Mouse (Mus musculus) midbrain, embryonic 15.5 days (tissue): Measurements from ENCODE around the gene Sclt1. TPM values are rescaled to one million over a fixed set of nuclear protein-coding genes. Genes with fewer than 3 reads are reported as not detected.
A peak's percentile ranks its signal among the peaks of the same experiment; 100 is the strongest.

Source experiments
- ATAC-seq: fragments of 200-750 bp; cut with Nextera tagmentation; replicated peaks from 2 replicates; pipeline ENCODE4 v1.8.0; 2017; ENCODE audit warnings: moderate TSS enrichment
- H3K27ac ChIP-seq: fragments of 300-500 bp; sonication (generic); 2 replicates; pipeline ENCODE4 v1.5.1; 2015; ENCODE audit warnings: mild to moderate bottlenecking, inconsistent platforms
- H3K27me3 ChIP-seq: fragments of 300-500 bp; sonication (generic); replicated peaks from 2 replicates; pipeline ENCODE4 v1.6.1; 2015; ENCODE audit warnings: inconsistent platforms
- H3K36me3 ChIP-seq: fragments of 300-500 bp; sonication (generic); replicated peaks from 2 replicates; pipeline ENCODE4 v1.6.1; 2015; ENCODE audit warnings: inconsistent platforms
- H3K4me1 ChIP-seq: fragments of 300-500 bp; sonication (generic); 2 replicates; pipeline ENCODE4 v1.6.1; 2015; ENCODE audit warnings: inconsistent platforms
- H3K4me2 ChIP-seq: fragments of 300-500 bp; sonication (generic); 2 replicates; pipeline ENCODE4 v1.6.1; 2015; ENCODE audit warnings: inconsistent platforms, mild to moderate bottlenecking, moderate library complexity
- H3K4me3 ChIP-seq: fragments of 300-500 bp; sonication (generic); 2 replicates; pipeline ENCODE4 v1.5.1; 2015; ENCODE audit warnings: mild to moderate bottlenecking, inconsistent platforms
- H3K9ac ChIP-seq: fragments of 300-500 bp; sonication (generic); 2 replicates; pipeline ENCODE4 v1.6.1; 2015; ENCODE audit warnings: mild to moderate bottlenecking, inconsistent platforms
- H3K9me3 ChIP-seq: fragments of 300-500 bp; sonication (generic); 2 replicates; pipeline ENCODE4 v1.6.1; 2016; ENCODE audit warnings: inconsistent platforms
- WGBS: fragments of 180-500 bp; shearing (Covaris S2); methylation state at CpG from one replicate; pipeline ENCODE4 v1.1.7; 2015; ENCODE audit warnings: mixed read lengths; 5-methylcytosine and 5-hydroxymethylcytosine counted together
- polyA plus RNA-seq: library from polyadenylated mRNA; unstranded; fragments of >200 nt; fragmentation: Nextera tagmentation; extraction: Ambion mirVana; gene quantifications from 2 replicates; pipeline ENCODE4 v1.2.1, GENCODE M21; 2015

The Sclt1 gene
- polyA plus RNA-seq, 1 experiment from 2014 or later, result 20.9 TPM

DNA sequence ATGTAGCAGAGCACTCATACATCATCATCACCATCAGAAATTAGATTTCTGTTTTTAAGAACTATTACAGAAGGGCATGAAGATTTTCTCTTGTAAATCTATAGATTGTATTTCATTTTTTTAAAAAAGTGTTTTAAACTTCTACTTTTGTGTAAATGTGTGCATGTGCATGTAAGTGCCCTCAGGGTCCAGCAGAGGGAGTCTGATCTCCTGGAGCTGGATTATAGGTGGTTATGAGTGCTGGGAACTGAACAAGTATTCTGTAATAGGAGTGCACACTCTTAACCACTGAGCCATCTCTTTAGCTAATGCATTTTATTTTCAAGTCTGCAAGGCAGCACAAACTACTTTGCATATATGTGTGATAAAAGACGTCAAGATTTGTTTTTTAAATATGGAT lies 86.7 kb downstream of the Sclt1 start:
- no peak overlapping the region for H3K9ac ChIP-seq
- no peak overlapping the region for H3K4me2 ChIP-seq
- H3K4me1 ChIP-seq, result no peaks in the 10 kb centered on the region
- ATAC-seq, result no peak
- H3K27me3 ChIP-seq, result no peaks in the 10 kb centered on the region
- H3K27ac ChIP-seq, result no peak overlapping the region
- H3K4me3 ChIP-seq, result no peak overlapping the region
- 95% methylated on average over 1 of the region's 1 CpGs for WGBS
- H3K9me3 ChIP-seq, result no peaks in the 10 kb centered on the region
- peaks cover 10% of the 10 kb centered on the region; the same call in 1 of the 2 replicates for H3K36me3 ChIP-seq

DNA sequence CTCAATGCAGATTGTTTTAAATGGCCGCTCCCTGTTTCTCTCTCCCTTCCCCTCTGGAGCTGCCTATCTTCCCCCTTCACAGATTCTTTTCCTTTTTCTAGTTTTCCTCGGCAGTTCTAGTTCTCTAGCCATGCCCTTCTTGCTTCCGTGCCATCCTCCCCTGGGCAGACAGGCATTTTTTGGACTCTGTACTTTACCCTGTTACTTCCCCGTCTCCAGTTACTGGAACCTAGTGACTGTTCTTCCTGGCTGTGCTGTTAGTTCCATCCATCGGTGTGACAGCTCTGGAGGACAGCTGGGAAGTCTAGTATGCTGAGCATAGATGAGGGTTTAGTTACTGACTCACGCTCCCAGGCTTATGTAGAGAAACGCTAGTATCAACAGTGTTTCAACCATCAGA lies 121.3 kb downstream of the Sclt1 start:
- Histone ChIP-seq H3K27ac (no peak overlapping the region), H3K9ac (no peak overlapping the region), H3K4me2 (no peak overlapping the region), H3K27me3 (no peaks in the 10 kb centered on the region), H3K4me3 (no peak overlapping the region), H3K4me1 (no peaks in the 10 kb centered on the region), H3K9me3 (no peaks in the 10 kb centered on the region), H3K36me3 (no peaks in the 10 kb centered on the region)
- ATAC-seq, result no peak
- WGBS, result 90% methylated on average over 7 of the region's 7 CpGs

DNA sequence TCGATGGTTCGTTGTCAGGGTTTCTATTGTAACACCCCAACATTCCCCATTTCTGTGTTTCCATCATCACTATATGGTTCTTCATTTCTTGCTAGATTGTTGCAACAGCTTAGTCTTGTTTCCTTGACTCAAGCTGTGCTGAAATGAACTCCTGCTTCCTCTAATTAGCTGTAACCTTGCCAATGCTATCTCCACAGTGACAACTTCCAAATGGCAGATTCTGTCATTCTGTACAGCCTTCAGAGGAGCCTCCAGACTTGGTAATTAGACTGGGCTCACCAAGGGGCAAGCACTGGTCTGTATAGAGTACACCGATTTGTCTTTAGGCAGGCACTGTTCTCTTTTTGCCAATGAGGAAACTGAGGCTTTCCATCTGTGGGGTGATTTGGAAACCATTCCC lies 123.8 kb downstream of the Sclt1 start:
- H3K27ac ChIP-seq, result no peak overlapping the region
- H3K4me3 ChIP-seq, result no peak overlapping the region
- peaks cover 8% of the 10 kb centered on the region; the same call in 1 of the 2 replicates for H3K36me3 ChIP-seq
- no peak overlapping the region for H3K4me2 ChIP-seq
- no peaks in the 10 kb centered on the region for H3K27me3 ChIP-seq
- ATAC-seq, result peak; percentile 58
- H3K4me1 ChIP-seq, result no peaks in the 10 kb centered on the region
- no peaks in the 10 kb centered on the region for H3K9me3 ChIP-seq
- WGBS, result 84% methylated on average over 3 of the region's 3 CpGs
- H3K9ac ChIP-seq, result no peak overlapping the region

DNA sequence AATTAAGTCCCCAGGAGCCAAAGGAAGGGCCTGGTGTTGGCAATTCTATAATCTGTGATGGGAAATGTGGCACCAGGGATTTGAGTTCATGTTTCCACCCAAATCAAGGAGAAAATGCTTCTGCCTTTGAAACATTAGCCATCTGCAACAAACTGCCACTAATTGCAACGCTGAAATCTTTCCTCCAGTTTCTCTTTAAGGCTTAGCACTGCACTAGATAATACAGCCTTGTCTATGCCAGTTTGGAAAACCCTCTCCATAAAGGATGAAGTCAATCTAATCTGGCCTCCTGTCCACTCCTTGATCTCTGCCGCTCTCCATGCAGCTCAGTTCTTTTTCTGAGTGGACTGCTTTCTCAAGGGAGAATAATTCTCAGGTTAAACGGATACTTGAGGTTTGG lies 124.3 kb downstream of the Sclt1 start:
- no peak for ATAC-seq
- no peak overlapping the region for H3K9ac ChIP-seq

DNA sequence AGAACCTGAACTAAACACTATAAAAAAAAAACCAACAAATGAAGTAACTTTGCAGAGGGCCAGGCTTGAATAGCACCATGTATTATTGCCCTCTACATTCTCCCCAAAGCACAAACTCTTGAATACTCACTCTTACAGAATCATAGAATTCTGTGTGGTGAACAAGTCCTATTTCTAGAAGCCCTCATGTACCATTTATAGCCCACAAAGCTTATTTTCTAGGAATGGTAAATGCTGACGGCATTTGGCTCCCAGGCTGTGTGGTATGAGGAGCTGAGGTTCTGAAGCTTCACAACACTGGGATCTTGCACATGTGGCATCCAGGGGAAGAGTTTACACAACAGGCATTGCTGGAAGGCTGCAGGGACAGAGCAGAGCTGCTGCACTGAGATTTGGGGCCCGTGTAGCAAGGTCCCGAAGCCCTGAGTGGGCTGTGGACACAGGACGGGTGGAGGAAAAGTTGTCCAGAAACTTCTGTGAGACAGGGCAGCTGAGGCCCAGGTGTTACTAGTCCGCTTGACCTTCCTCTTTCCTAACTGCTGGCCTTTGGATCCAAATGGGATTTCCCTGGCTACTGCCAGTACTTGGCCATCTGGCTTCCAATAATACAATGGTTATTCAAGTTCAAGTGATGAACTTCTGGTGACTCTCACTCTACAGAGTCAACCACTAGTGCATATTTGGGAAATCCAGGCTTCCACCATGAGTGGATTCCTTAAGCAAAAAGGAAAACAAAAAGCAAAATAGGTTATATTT lies 127.9 kb downstream of the Sclt1 start:
- ATAC-seq, result no peak
- no peaks in the 10 kb centered on the region for H3K4me1 ChIP-seq
- WGBS, result 91% methylated on average over 5 of the region's 5 CpGs

More for the DNA sequence above, 124.3 kb downstream of the Sclt1 start:
- Histone ChIP-seq H3K27ac (no peak overlapping the region), H3K27me3 (no peaks in the 10 kb centered on the region), H3K4me3 (no peak overlapping the region), H3K4me2 (no peak overlapping the region), H3K4me1 (no peaks in the 10 kb centered on the region), H3K36me3 (peaks cover 12% of the 10 kb centered on the region; the same call in 1 of the 2 replicates), H3K9me3 (no peaks in the 10 kb centered on the region)
- WGBS, result 66% methylated on average over 3 of the region's 3 CpGs

DNA sequence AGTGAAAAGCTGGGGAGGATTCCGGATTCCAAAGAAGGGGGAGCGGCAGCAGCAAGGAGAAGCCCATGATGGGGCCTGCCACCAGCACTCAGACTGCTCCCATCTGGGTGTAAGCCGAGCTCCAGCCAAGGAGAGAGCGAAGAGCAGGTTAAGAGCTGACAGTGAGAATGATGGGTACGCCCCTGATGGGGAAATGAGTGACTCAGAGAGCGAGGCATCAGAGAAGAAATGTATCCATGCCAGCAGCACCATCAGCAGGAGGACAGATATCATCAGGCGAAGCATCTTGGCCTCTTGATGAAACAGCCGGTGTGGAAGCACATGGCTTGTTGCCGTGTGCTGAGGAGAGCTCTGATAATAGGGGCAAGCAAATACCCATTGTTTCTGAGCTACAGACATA lies 128.6 kb downstream of the Sclt1 start:
- WGBS, result 93% methylated on average over 9 of the region's 9 CpGs
- ATAC-seq, result no peak
- H3K36me3 ChIP-seq, result peaks cover 29% of the 10 kb centered on the region; the same call in 1 of the 2 replicates
- no peaks in the 10 kb centered on the region for H3K4me1 ChIP-seq
- no peaks in the 10 kb centered on the region for H3K27me3 ChIP-seq
- H3K4me3 ChIP-seq, result no peak overlapping the region
- no peak overlapping the region for H3K9ac ChIP-seq
- H3K27ac ChIP-seq, result no peak overlapping the region
- no peak overlapping the region for H3K4me2 ChIP-seq
- no peaks in the 10 kb centered on the region for H3K9me3 ChIP-seq

More for the DNA sequence above, 127.9 kb downstream of the Sclt1 start:
- no peak overlapping the region for H3K4me3 ChIP-seq
- H3K4me2 ChIP-seq, result no peak overlapping the region
- H3K27me3 ChIP-seq, result no peaks in the 10 kb centered on the region
- H3K9me3 ChIP-seq, result no peaks in the 10 kb centered on the region
- H3K9ac ChIP-seq, result no peak overlapping the region
- peaks cover 29% of the 10 kb centered on the region; the same call in 1 of the 2 replicates for H3K36me3 ChIP-seq
- H3K27ac ChIP-seq, result no peak overlapping the region

DNA sequence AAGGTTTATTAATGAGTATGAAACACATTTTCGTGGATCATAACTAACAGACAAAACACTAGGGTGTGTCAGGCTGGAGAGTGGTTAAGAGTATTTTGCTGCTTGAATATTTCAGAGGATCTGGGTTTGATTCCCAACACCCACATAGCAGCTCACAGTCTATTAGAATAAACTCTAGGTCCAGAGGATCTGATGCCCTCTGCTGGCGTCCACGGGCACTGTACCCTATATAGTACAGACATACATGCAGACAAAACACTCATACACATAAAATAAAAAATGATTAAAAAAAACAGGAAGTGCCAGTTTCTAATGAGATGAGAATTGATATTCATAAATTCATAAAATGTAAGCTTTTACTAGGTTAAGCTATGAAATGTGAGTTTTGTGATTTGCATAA lies 130.1 kb downstream of the Sclt1 start:
- no peaks in the 10 kb centered on the region for H3K9me3 ChIP-seq
- no peak for ATAC-seq
- no peak overlapping the region for H3K4me2 ChIP-seq
- 98% methylated on average over 3 of the region's 3 CpGs for WGBS
- no peak overlapping the region for H3K4me3 ChIP-seq
- no peak overlapping the region for H3K27ac ChIP-seq
- H3K4me1 ChIP-seq, result no peaks in the 10 kb centered on the region
- H3K9ac ChIP-seq, result no peak overlapping the region
- peaks cover 29% of the 10 kb centered on the region; the same call in 1 of the 2 replicates for H3K36me3 ChIP-seq
- no peaks in the 10 kb centered on the region for H3K27me3 ChIP-seq

DNA sequence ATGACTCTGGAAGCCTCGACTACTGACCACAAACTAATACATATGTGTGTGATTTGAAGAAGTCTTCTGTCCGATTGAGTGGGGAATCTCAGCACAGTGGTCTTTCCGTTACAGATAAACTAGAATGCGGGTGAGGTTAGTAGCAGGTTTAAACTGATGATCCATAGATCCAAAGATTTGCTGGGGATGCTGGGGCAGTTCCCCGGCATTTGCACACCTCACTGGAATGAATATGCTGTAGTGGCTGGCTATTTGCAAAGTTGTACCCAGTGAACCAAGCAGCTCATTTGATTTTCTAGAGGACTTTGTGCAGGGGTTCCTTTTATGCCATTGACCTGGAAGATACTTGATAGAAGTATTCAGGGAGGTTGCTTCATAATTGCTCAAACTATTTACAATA lies 133.2 kb downstream of the Sclt1 start:
- Histone ChIP-seq H3K4me1 (peaks cover 4% of the 10 kb centered on the region), H3K9ac (no peak overlapping the region), H3K27ac (no peak overlapping the region), H3K27me3 (no peaks in the 10 kb centered on the region), H3K9me3 (no peaks in the 10 kb centered on the region), H3K36me3 (peaks cover 26% of the 10 kb centered on the region; the same call in 1 of the 2 replicates), H3K4me2 (no peak overlapping the region), H3K4me3 (no peak overlapping the region)
- no peak for ATAC-seq
- WGBS, result 93% methylated on average over 5 of the region's 5 CpGs

DNA sequence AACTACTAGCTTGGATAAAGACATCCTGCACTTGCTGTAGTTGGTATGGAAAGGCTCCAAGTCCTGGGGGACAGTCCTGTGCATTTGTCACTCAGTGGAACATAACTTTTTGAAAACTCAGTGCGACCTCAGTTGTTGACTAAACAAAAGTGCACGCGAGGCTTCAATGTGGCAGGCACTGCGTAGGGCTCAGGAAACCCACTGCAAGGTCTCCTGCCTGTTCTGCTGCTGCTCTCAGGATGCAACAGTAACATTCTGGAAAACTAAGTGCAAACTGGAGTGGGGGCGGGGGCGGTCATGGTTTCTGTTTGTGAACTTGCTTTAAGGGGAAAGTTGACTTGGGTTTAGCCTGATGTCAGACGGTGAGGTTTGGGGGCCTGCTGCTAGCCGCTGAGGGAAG lies 134.8 kb downstream of the Sclt1 start:
- Histone ChIP-seq H3K27ac (no peak overlapping the region), H3K4me2 (no peak overlapping the region), H3K9me3 (no peaks in the 10 kb centered on the region), H3K27me3 (no peaks in the 10 kb centered on the region), H3K9ac (no peak overlapping the region), H3K36me3 (peaks cover 16% of the 10 kb centered on the region; the same call in 1 of the 2 replicates), H3K4me1 (peaks cover 20% of the 10 kb centered on the region), H3K4me3 (no peak overlapping the region)
- WGBS, result 91% methylated on average over 8 of the region's 8 CpGs
- ATAC-seq, result no peak

DNA sequence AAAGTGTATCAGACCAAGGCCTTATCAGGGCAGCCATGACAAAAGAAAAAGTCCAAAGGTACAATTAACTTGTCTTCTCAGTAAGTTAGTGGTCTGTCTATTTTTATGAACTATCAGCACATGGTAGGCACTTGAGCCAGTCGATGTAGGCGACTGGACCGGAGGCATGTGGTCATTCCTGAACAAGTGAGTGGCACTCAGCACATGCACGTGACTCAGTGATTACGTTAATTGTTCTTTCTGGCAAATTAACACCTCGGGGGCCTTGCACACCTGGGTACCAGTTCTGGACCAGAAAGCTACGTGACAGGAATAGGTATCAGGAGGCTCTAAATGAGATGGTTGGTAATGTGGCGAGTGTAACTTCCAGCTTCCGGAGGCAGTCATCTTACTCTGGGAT lies 135.3 kb downstream of the Sclt1 start:
- H3K4me2 ChIP-seq, result no peak overlapping the region
- peaks cover 16% of the 10 kb centered on the region; the same call in 1 of the 2 replicates for H3K36me3 ChIP-seq
- no peak overlapping the region for H3K27ac ChIP-seq
- ATAC-seq, result no peak
- peaks cover 21% of the 10 kb centered on the region for H3K4me1 ChIP-seq
- no peaks in the 10 kb centered on the region for H3K9me3 ChIP-seq
- no peak overlapping the region for H3K9ac ChIP-seq
- 85% methylated on average over 9 of the region's 9 CpGs for WGBS
- H3K4me3 ChIP-seq, result no peak overlapping the region
- no peaks in the 10 kb centered on the region for H3K27me3 ChIP-seq

DNA sequence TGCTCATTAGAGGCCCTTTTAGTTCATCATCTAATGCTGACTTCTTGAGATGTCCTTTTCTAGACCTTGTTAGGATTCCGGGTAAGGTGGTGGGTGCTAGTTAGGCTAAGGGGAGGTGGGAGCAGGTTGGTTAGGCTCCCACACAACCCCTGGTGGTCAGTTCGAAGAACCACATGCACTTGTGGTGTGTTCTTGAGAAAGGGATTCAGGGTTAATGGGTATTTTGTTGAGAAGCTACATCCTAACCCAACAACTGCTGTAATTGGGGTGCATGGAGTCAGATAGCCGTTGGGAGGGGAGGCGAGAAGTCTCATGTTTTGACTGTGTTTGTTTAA lies 136.0 kb downstream of the Sclt1 start:
- 0 out of 2 replicates have a peak, but pooled peaks have one; percentile 16 for ATAC-seq
- Histone ChIP-seq H3K27ac (no peak overlapping the region), H3K9ac (no peak overlapping the region), H3K27me3 (no peaks in the 10 kb centered on the region), H3K4me3 (no peak overlapping the region), H3K9me3 (no peaks in the 10 kb centered on the region), H3K4me1 (peaks cover 21% of the 10 kb centered on the region), H3K36me3 (peaks cover 15% of the 10 kb centered on the region; the same call in 1 of the 2 replicates), H3K4me2 (no peak overlapping the region)
- WGBS, result 86% methylated on average over 4 of the region's 4 CpGs

DNA sequence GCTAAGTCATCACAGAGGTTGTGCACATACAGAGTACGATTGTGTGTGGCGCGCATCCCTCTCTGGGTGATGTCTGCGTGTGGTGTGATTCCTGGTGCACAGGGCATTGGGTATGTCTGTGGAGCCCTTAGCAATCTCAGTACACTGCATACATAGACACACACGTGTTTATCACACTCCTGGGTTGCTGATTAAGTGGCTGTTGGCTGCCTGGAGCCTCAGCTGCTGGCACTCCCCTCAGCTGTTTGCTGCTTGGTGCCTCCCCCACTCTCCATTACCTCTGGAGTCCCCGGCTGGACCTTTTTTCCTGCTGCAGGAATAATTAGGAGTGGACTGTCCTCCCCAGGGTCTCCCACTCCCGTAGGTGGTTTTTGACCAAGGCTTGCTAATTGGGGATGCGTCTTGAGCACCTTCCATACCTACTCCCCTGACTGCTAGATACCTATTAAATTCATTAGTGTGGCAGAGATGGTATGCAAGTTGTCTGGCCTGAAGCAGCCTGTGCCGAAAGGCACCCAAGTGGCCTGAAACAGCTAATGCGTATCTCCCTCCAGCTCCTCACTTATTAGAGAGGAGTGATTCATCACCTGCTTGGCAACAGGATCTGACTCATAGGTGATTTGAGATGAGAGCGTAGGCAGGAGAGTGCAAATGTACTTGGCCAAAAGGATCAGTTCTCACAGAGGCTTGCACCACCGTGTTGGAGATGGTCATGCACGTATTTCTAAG lies 136.5 kb downstream of the Sclt1 start:
- H3K9ac ChIP-seq, result no peak overlapping the region
- H3K27ac ChIP-seq, result no peak overlapping the region
- no peaks in the 10 kb centered on the region for H3K27me3 ChIP-seq
- no peak overlapping the region for H3K4me3 ChIP-seq
- H3K36me3 ChIP-seq, result peaks cover 11% of the 10 kb centered on the region; the same call in 1 of the 2 replicates
- H3K4me2 ChIP-seq, result no peak overlapping the region
- H3K4me1 ChIP-seq, result peaks cover 21% of the 10 kb centered on the region
- H3K9me3 ChIP-seq, result no peaks in the 10 kb centered on the region
- peak; percentile 17 for ATAC-seq
- WGBS, result 78% methylated on average over 13 of the region's 13 CpGs
